Mouse (Mus musculus) heart, adult 9 months (tissue): ENCODE measurements around the gene Radil.
A peak's percentile ranks its signal among the peaks of the same experiment; 100 is the strongest.

Source experiments
- DNase-seq, 2 experiments: peaks; one replicate each; pipeline ENCODE4 v3.0.0; 2022; ENCODE audit warnings: low spot score in 2 of 2

Radil gene

DNA sequence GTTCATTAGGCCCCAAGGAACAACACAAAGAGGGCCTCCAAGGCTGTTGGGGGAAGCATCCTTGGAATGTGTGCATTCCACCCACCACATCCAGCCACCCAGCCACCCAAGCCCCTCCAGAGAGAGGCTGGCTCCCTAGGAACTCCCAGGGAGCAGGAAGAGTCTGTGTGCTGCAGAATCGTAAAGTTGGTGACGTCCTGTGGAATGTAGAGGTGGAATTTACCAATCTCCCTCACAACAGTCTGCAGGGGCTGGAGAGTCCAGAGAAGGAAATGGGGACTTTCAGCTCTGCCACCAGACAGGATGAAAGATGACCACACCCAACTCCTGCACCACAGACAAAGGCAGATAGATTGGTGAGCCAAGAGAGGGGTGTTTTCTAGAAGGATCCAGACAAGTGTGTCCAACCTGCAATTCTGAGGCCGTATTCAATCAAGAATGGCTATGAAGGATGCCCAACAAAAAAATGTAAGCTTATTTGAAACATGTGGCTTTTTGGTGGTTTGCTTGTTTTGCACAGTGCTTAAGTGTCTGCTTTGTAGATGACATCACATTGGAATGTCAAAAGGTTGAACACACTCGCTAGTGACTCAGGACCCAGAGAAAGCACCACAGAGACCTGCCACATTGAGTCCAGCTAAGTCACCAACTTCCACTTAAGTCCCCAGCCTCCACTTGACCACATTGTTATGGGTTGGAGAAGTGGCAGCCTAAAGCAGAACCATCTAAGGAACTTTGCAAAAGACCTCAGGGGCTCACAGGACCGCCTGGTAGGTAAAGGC lies 5.7 kb downstream of the Radil start:
- DNase-seq = no peak

GRCm38 (mm10) chr5:142537286-142537685 lies 13.6 kb downstream of the Radil start:
- no peak for DNase-seq

DNA sequence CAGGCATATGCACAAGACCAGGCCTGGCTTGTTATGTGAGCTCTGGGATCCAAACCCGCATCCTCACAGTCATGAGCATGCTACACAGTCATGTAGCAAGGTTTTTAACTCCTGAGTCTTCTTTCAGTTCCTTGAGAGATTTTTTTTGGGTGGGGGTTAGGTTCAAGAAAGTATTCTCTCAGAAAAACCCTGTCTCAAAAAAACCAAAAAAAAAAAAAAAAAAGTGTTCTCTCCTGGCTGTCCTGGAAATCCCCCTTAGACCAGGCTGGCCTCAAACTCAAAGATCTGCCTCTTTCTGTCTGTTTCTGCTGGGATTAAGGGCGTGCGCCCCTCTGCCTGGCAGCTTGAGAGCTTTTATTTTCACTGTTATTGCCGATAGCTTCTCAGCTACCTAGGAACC lies 15.5 kb downstream of the Radil start:
- DNase-seq = no peak

DNA sequence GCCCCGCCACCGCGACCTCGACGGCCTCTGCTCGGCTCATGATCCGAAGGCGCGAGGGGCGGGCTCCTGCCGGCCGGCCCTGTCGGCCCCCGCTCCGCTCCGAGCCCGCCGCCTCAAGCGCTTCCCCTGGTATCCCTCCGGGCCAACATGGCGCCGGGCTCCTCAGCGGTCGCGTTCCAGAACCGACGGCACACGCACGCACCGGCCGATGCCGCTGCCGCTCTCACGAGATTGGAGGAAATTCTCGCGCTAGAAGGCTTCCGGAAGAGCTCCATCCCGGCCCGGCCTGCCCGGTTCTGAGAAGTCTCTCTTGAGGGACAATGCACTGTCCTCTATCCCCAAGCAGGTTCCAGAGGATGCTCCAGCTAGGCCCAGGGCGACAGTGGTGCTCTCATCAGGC lies 21.0 kb downstream of the Radil start, which contains the start of gene Papolb:
Gene Papolb, minus strand, starts transcription at position 162 of the 400 bp plus-strand sequence.
- DNase-seq = no peak

DNA sequence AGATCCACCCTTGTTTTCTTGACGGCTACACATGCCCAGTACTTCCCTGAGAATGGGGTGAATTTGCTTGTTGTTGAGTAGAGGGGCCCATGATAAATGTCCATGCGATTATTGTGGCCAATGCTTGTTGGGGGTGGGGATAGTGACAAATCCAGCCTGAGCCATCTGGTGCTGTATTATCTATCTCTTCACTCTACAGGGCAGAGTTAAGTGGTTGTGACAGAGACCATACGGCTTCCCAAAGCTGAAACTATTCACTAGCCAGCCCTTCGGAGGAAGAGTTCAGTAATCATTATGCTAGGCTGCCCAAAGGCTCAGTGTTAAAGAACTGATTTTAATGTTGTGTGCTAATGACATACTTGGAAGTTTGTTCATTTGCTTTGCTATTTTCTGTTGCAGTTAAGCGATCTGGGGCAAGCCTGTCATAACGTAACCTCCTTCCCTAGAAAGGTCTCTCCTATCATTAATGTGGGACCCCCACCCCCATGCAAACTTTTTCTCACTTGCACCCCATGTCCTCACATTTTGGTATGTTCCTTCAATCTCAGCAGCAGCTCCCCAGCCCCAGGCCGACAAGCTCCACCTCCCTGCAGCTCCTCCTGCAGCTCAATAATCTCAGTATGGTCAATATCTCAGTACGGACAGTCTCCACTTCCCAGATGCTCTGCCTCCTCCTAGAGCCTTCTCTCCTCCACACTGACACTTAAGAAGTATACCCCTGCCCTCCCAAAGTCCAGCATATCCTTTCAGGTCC lies 26.0 kb downstream of the Radil start:
- no peak for DNase-seq

- no peak for DNase-seq
These were observed 29.6 kb downstream of the Radil start for GRCm38 (mm10) chr5:142521195-142521866.

GRCm38 (mm10) chr5:142520360-142520759 lies 30.5 kb downstream of the Radil start:
- no peak for DNase-seq

DNA sequence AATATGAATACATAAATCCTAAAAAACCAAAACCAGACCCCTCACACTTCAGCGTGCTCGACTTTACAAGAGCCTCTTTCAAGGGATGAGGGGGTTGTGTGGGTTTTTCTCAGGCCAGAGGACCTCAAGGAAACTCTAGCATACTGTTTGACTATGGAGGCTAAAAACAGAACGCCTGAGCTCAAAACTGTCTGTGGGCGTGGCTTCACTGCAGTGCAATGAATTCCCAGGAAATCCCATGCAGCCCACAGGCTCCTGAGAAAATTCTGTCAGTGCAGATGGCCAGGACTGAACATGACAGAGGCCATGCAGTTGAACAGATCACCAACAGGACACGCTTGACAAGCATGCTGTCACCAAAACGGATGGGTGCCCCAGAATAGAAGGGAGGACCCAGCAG lies 31.9 kb downstream of the Radil start:
- no peak for DNase-seq

- no peak for DNase-seq
These were observed 38.8 kb downstream of the Radil start for GRCm38 (mm10) chr5:142512112-142512511.

GRCm38 (mm10) chr5:142510061-142510414 lies 40.9 kb downstream of the Radil start:
- DNase-seq = peak in 1 of 2 experiments; percentile 5

GRCm38 (mm10) chr5:142509141-142510060 lies 41.5 kb downstream of the Radil start:
- peak; percentile 10 to 47 for DNase-seq

- DNase-seq = no peak
These were observed 45.0 kb downstream of the Radil start for GRCm38 (mm10) chr5:142505695-142506423.

- DNase-seq = no peak
These were observed 46.7 kb downstream of the Radil start for GRCm38 (mm10) chr5:142504175-142504574.

DNA sequence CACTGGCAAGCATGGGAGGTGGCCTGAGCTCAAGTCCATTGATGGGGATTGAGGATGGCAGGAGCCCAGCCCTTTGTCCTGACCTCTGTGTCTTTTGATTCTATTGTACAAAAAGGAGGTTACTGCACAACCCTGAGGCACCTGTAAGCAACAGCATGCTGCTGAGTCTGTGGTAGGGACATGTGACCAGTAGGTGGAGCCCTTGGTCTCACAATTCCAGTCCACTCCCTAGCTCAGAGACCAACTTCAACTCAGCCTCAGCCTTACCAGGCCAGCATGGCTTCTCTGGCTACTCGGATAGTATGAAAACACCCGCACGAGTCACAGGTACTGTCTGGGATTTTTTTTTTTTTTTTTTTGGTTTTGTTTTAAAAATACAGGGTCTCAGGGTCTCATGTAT lies 48.5 kb downstream of the Radil start:
- peak; percentile 72 to 80 for DNase-seq

- DNase-seq = no peak
These were observed 50.0 kb downstream of the Radil start for GRCm38 (mm10) chr5:142500918-142501317.

- no peak for DNase-seq
These were observed 51.9 kb downstream of the Radil start for GRCm38 (mm10) chr5:142498964-142499363.

GRCm38 (mm10) chr5:142495321-142496096 lies 55.4 kb downstream of the Radil start:
- DNase-seq = no peak

GRCm38 (mm10) chr5:142493307-142493706 lies 57.6 kb downstream of the Radil start:
- DNase-seq = no peak

DNA sequence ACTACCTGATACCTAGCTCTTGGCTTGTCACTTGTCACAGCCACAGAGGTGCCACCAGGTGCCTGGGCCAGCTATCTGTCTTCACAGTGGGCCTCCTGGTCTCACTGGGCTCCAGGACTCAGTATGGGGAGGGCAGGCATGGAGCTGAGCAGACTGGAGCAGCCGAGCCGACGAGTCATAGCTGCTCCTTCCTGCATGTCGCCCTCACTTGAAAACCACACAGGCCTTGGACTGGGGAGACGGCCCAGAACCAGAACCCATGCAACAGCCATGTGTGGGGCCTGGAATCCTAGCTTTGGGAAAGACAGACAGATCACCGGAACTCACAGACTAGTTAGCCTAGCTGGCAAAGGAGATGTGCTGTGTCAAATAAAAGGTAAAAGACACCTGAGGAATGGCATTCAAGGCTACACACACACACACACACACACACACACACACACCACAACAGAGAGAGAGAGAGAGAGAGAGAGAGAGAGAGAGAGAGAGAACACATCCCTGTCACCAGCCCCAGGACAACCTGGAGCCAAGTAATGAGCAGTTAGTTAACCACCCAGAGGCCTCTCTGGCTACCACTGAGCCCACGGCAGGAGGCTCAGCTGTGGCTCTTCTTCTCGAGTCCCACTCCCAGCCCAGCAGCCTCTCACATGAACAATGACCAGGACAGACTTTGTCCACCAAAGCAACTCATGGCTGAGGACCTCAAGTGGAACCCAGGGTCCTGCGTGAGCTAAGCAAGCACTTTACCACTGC lies 60.8 kb downstream of the Radil start:
- DNase-seq = no peak
